Mouse (Mus musculus) G1E (cell line): Measurements from ENCODE around the gene Wrap73. TPM values are rescaled to one million over a fixed set of nuclear protein-coding genes. Genes with fewer than 3 reads are reported as not detected.

Experiments
- ATAC-seq: 2 replicates; pipeline ENCODE4 v1.8.0; 2016; ENCODE audit warnings: mild to moderate bottlenecking; ENCODE audit not compliant: insufficient number of reproducible peaks, poor library complexity, low FRiP score, severe bottlenecking; ENCODE audit errors: extremely low read depth
- DNase-seq: peaks from one replicate; pipeline ENCODE4 v3.0.0; 2012; ENCODE audit warnings: low spot score
- H3K27me3 ChIP-seq: 2 replicates; pipeline ENCODE4 v1.6.1; 2012; ENCODE audit warnings: mild to moderate bottlenecking, low read length, inconsistent platforms; ENCODE audit not compliant: insufficient read depth
- H3K36me3 ChIP-seq: replicated peaks from 2 replicates; pipeline ENCODE3; 2012; ENCODE audit warnings: mild to moderate bottlenecking, inconsistent platforms
- H3K4me1 ChIP-seq: 2 replicates; pipeline ENCODE4 v1.6.1; 2012; ENCODE audit warnings: low read depth, low read length, inconsistent platforms, mixed read lengths; ENCODE audit not compliant: insufficient read depth
- H3K4me3 ChIP-seq: 2 replicates; pipeline ENCODE4 v1.5.1; 2012; ENCODE audit warnings: low read depth, mild to moderate bottlenecking, inconsistent platforms, low read length, moderate library complexity, mixed read lengths
- H3K9me3 ChIP-seq: replicated peaks from 2 replicates; pipeline ENCODE4 v1.6.1; 2012; ENCODE audit warnings: inconsistent platforms
- CTCF ChIP-seq: IDR thresholded peaks from 2 replicates; pipeline ENCODE4 v1.5.1; 2012; ENCODE audit warnings: low read depth, low read length, inconsistent platforms, mixed read lengths
- GATA1 ChIP-seq: IDR thresholded peaks from 2 replicates; pipeline ENCODE4 v1.6.1; 2012; ENCODE audit warnings: borderline replicate concordance, low read length, inconsistent platforms, mixed read lengths
- GATA2 ChIP-seq: IDR thresholded peaks from 2 replicates; pipeline ENCODE4 v1.6.1; 2012; ENCODE audit warnings: low read depth, low read length, inconsistent platforms, borderline replicate concordance
- POLR2AphosphoS5 ChIP-seq: IDR thresholded peaks from 2 replicates; pipeline ENCODE4 v1.6.1; 2012; ENCODE audit warnings: low read depth, low read length, inconsistent platforms; ENCODE audit not compliant: insufficient replicate concordance
- TAL1 ChIP-seq: conservative IDR thresholded peaks from 2 replicates; pipeline ENCODE4 v1.6.1; 2012; ENCODE audit warnings: low read depth, low read length, inconsistent platforms, mixed read lengths
- polyA plus RNA-seq: library from polyadenylated mRNA; stranded (reverse); fragments of >175 nt; gene quantifications from 2 replicates; pipeline ENCODE4 v1.2.3, GENCODE M21; 2012
- total RNA-seq, 2 experiments: library from RNA; stranded (forward) in 1 of 2; stranded (reverse) in 1 of 2; fragments of 200-1000 nt in 1 of 2; fragments of >200 nt in 1 of 2; fragmentation: Nextera tagmentation in 1 of 2; gene quantifications; 2 replicates each; pipeline ENCODE4 v1.2.3; 2014 to 2017

Gene Wrap73
- total and polyA plus RNA-seq, 3 experiments: 6.9 to 21.5 (median 19.4) TPM

- H3K4me1 ChIP-seq: peaks cover 24% of the 10 kb centered on the region
- peak overlapping the region; percentile 80; the same call in 1 of the 2 replicates for H3K4me3 ChIP-seq
- H3K9me3 ChIP-seq: peaks cover 18% of the 10 kb centered on the region
- DNase-seq (no peak), ATAC-seq (no peak)
- H3K36me3 ChIP-seq: peaks cover 21% of the 10 kb centered on the region
- H3K27me3 ChIP-seq: peaks cover 15% of the 10 kb centered on the region; the same call in 1 of the 2 replicates
- no peak for TF ChIP-seq GATA1
- TF ChIP-seq TAL1: no peak
- no peak for TF ChIP-seq POLR2AphosphoS5
Measured at GRCm38 (mm10) chr4:154141009-154141867, 934 bp upstream of the Wrap73 start.

- no peak overlapping the region for H3K4me3 ChIP-seq
- peaks cover 28% of the 10 kb centered on the region for H3K4me1 ChIP-seq
- TF ChIP-seq GATA2: no peak
- no peak for TF ChIP-seq POLR2AphosphoS5
- no peak for TF ChIP-seq CTCF
- no peak for TF ChIP-seq GATA1
- no peak for TF ChIP-seq TAL1
- peaks cover 15% of the 10 kb centered on the region; the same call in 1 of the 2 replicates for H3K27me3 ChIP-seq
- H3K9me3 ChIP-seq: peaks cover 14% of the 10 kb centered on the region
- ATAC-seq (no peak), DNase-seq (no peak)
- peaks cover 55% of the 10 kb centered on the region for H3K36me3 ChIP-seq
Measured at GRCm38 (mm10) chr4:154144712-154145111, 2.5 kb downstream of the Wrap73 start.

- ATAC-seq (no peak), DNase-seq (no peak)
- no peak overlapping the region for H3K4me3 ChIP-seq
- H3K9me3 ChIP-seq: no peaks in the 10 kb centered on the region
- peaks cover 1% of the 10 kb centered on the region; the same call in 1 of the 2 replicates for H3K27me3 ChIP-seq
- H3K36me3 ChIP-seq: peaks cover 71% of the 10 kb centered on the region
- H3K4me1 ChIP-seq: peaks cover 30% of the 10 kb centered on the region
- no peak for TF ChIP-seq GATA1
- no peak for TF ChIP-seq GATA2
- no peak for TF ChIP-seq POLR2AphosphoS5
- no peak for TF ChIP-seq CTCF
- TF ChIP-seq TAL1: no peak
Measured at GRCm38 (mm10) chr4:154146342-154146741, 4.2 kb downstream of the Wrap73 start.

GRCm38 (mm10) chr4:154154104-154154503 lies 11.9 kb downstream of the Wrap73 start:
- Histone ChIP-seq H3K9me3 (no peaks in the 10 kb centered on the region), H3K36me3 (peaks cover 98% of the 10 kb centered on the region), H3K4me3 (no peak overlapping the region), H3K4me1 (peaks cover 34% of the 10 kb centered on the region), H3K27me3 (no peaks in the 10 kb centered on the region; the same call in 1 of the 2 replicates)
- ATAC-seq: no peak
- DNase-seq: no peak
- TF ChIP-seq TAL1 (no peak), POLR2AphosphoS5 (no peak), GATA2 (no peak), GATA1 (no peak), CTCF (no peak)

GRCm38 (mm10) chr4:154156050-154156449 lies 13.9 kb downstream of the Wrap73 start:
- H3K36me3 ChIP-seq: peaks cover 83% of the 10 kb centered on the region

GRCm38 (mm10) chr4:154157970-154158662 lies 15.9 kb downstream of the Wrap73 start:
- Histone ChIP-seq H3K4me3 (no peak overlapping the region), H3K9me3 (no peaks in the 10 kb centered on the region), H3K4me1 (peaks cover 50% of the 10 kb centered on the region), H3K36me3 (peaks cover 62% of the 10 kb centered on the region), H3K27me3 (no peaks in the 10 kb centered on the region)
- TF ChIP-seq TAL1: no peak
- TF ChIP-seq GATA1: no peak
- no peak for TF ChIP-seq POLR2AphosphoS5
- no peak for TF ChIP-seq GATA2
- no peak for TF ChIP-seq CTCF
- no peak for ATAC-seq
- no peak for DNase-seq

More at GRCm38 (mm10) chr4:154156050-154156449, 13.9 kb downstream of the Wrap73 start:
- Histone ChIP-seq H3K4me3 (no peak overlapping the region), H3K27me3 (no peaks in the 10 kb centered on the region; the same call in 1 of the 2 replicates), H3K4me1 (peaks cover 37% of the 10 kb centered on the region), H3K9me3 (no peaks in the 10 kb centered on the region)
- TF ChIP-seq GATA1: no peak
- TF ChIP-seq POLR2AphosphoS5: no peak
- no peak for TF ChIP-seq CTCF
- no peak for TF ChIP-seq TAL1
- TF ChIP-seq GATA2: no peak
- DNase-seq (no peak), ATAC-seq (no peak)
